Mouse (Mus musculus) left cerebral cortex, adult 9 months (tissue): ENCODE results near the gene Timm29.
A peak's percentile ranks its signal among the peaks of the same experiment; 100 is the strongest.

Source experiments
- DNase-seq, 2 experiments: peaks; one replicate each; pipeline ENCODE4 v3.0.0; 2022; ENCODE audit warnings: low spot score in 2 of 2

The Timm29 gene

GRCm38 (mm10) chr9:21578226-21578625 is 14.3 kb upstream of the Timm29 start:
- no peak for DNase-seq

- no peak for DNase-seq
Measured at GRCm38 (mm10) chr9:21585401-21585800, 7.1 kb upstream of the Timm29 start.

- no peak for DNase-seq
Measured at GRCm38 (mm10) chr9:21587678-21588349, 4.7 kb upstream of the Timm29 start.

- no peak for DNase-seq
Measured at GRCm38 (mm10) chr9:21588350-21588749, 4.2 kb upstream of the Timm29 start.

GRCm38 (mm10) chr9:21589538-21589937 is 3.0 kb upstream of the Timm29 start:
- no peak for DNase-seq

GRCm38 (mm10) chr9:21591127-21591830 is 1.2 kb upstream of the Timm29 start:
- no peak for DNase-seq

- DNase-seq = no peak
Measured at GRCm38 (mm10) chr9:21591831-21592702, 455 bp upstream of the Timm29 start.

GRCm38 (mm10) chr9:21593122-21593721 is 700 bp downstream of the Timm29 start:
- peak in 1 of 2 experiments; percentile 57 for DNase-seq

GRCm38 (mm10) chr9:21594350-21594749 is 1.8 kb downstream of the Timm29 start:
- DNase-seq = peak in 1 of 2 experiments; percentile 52

GRCm38 (mm10) chr9:21594838-21595237 is 2.3 kb downstream of the Timm29 start:
- DNase-seq = no peak

- DNase-seq = no peak
Measured at GRCm38 (mm10) chr9:21598198-21598597, 5.7 kb downstream of the Timm29 start.

GRCm38 (mm10) chr9:21600186-21600585 is 7.7 kb downstream of the Timm29 start:
- DNase-seq = no peak

GRCm38 (mm10) chr9:21601073-21601472 is 8.6 kb downstream of the Timm29 start:
- DNase-seq = no peak

- DNase-seq = peak in 1 of 2 experiments; percentile 80
Measured at GRCm38 (mm10) chr9:21601722-21602399, 9.3 kb downstream of the Timm29 start.

- DNase-seq = no peak
Measured at GRCm38 (mm10) chr9:21604119-21604518, 11.6 kb downstream of the Timm29 start.

GRCm38 (mm10) chr9:21605865-21606264 is 13.3 kb downstream of the Timm29 start:
- DNase-seq = no peak

- DNase-seq = no peak
Measured at GRCm38 (mm10) chr9:21606648-21607047, 14.1 kb downstream of the Timm29 start.

GRCm38 (mm10) chr9:21609861-21610260 is 17.3 kb downstream of the Timm29 start:
- DNase-seq = no peak

GRCm38 (mm10) chr9:21614864-21615616 is 22.5 kb downstream of the Timm29 start:
- no peak for DNase-seq

GRCm38 (mm10) chr9:21615617-21616231 is 23.2 kb downstream of the Timm29 start, which contains the start of gene Smarca4:
Gene Smarca4 (plus strand): TSS chr9:21616169.
- peak; percentile 99 to 100 for DNase-seq
